Mouse (Mus musculus) leukemia stem cell, adult 10-12 weeks (primary cell): ENCODE results near the gene Tchhl1. TPM values are rescaled to one million over a fixed set of nuclear protein-coding genes. Genes with fewer than 3 reads are reported as not detected.

Experiments used
- polyA plus RNA-seq: library from polyadenylated mRNA; stranded (reverse); fragments of >175 nt; gene quantifications from 2 replicates; pipeline ENCODE4 v1.2.3, GENCODE M21; 2012; ENCODE audit warnings: low replicate concordance

Gene Tchhl1
- polyA plus RNA-seq = not detected in 2 replicates

GRCm38 (mm10) chr3:93468561-93468960, at the start of gene Tchhl1:
Gene Tchhl1, plus strand, starts transcription at chr3:93468754.

GRCm38 (mm10) chr3:93442030-93442429, 26.5 kb upstream of the Tchhl1 start, which contains the start of gene Tchh:
Gene Tchh, plus strand, starts transcription at chr3:93442330.

GRCm38 (mm10) chr3:93520330-93521193, 52.0 kb downstream of the Tchhl1 start, which contains the start of gene S100a11:
Gene S100a11, plus strand, starts transcription at chr3:93520488.

Other genes starting within 250 kb of the Tchhl1 start
- not detected in 2 replicates for gene Flg, start 195.2 kb upstream of the Tchhl1 start, polyA plus RNA-seq
- not detected in 2 replicates for gene Hrnr, start 149.0 kb upstream of the Tchhl1 start, polyA plus RNA-seq
- gene Rptn, start 75.1 kb upstream of the Tchhl1 start, polyA plus RNA-seq = not detected in 2 replicates
- gene Tchh, start 26.4 kb upstream of the Tchhl1 start, polyA plus RNA-seq = 0.02 TPM in 1 of 2 replicates, not detected in the other
- 7.7 and 9.4 TPM in 2 replicates for gene S100a11, start 51.7 kb downstream of the Tchhl1 start, polyA plus RNA-seq
- gene S100a10, start 86.3 kb downstream of the Tchhl1 start, polyA plus RNA-seq = 1.1 and 19.2 TPM in 2 replicates
- gene Tdpoz2, start 183.9 kb downstream of the Tchhl1 start, polyA plus RNA-seq = not detected in 2 replicates
- gene Tdpoz1, start 207.6 kb downstream of the Tchhl1 start, polyA plus RNA-seq = not detected in 2 replicates
- gene Gm37596, start 224.3 kb downstream of the Tchhl1 start, polyA plus RNA-seq = not detected in 2 replicates